Mouse (Mus musculus) heart, adult 11 months (tissue): ENCODE results near the gene B4galt3.

Source experiments
- DNase-seq: peaks from one replicate; pipeline ENCODE4 v3.0.0; 2022

The B4galt3 gene

GRCm38 (mm10) chr1:171269848-171270572 lies at the start of gene B4galt3:
Gene B4galt3 (plus strand): TSS chr1:171270328.
- peak; percentile 99 for DNase-seq

DNA sequence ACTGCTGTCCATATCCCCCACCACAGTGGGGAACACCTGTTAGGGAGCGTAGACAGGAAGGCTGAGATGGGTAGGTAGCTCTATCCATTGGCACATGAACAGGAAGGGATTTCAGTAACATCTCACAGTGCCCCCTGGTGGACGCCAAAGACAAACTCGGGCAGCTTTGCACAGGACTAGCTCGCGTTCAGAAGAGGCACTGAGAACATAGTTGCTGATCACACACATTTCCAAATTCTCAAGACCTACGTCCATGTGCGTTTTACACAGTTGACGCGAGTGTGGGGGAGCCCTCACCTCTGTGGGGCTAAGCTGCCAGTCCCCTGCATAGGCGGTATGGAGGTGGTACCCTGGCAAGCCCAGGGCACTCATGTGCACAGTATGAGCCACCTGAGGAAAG lies 49.3 kb upstream of the B4galt3 start:
- DNase-seq = peak; percentile 96

GRCm38 (mm10) chr1:171221281-171222193 lies 48.6 kb upstream of the B4galt3 start:
- no peak for DNase-seq

- DNase-seq = peak; percentile 100
Observed at GRCm38 (mm10) chr1:171222238-171223155, 47.6 kb upstream of the B4galt3 start, which contains the start of gene Tomm40l. Gene Tomm40l (minus strand): TSS chr1:171222514.

DNA sequence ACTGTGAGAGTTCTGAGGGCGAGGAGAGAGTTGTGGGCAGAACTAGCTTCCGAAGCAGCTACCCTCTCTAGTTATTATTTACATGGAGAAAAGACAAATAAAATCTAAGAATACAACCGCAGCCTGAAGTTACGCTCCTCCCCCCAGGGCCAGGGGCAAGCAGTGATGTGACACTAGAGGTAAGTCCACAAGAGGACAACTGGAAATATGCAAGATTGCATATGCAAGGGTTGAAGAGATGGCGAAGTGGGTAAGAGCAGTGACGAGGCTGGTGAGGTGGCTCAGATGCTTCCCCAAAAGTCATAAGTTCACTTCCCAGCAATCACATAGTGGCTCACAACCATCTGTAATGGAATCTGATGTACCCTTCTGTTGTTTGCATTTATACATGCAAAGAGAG lies 47.0 kb upstream of the B4galt3 start:
- no peak for DNase-seq

GRCm38 (mm10) chr1:171223796-171224195 lies 46.3 kb upstream of the B4galt3 start:
- peak; percentile 90 for DNase-seq

- DNase-seq = peak; percentile 85
Observed at GRCm38 (mm10) chr1:171224857-171225256, 45.3 kb upstream of the B4galt3 start, which contains the start of gene Apoa2. Gene Apoa2 (plus strand): TSS chr1:171225054.

DNA sequence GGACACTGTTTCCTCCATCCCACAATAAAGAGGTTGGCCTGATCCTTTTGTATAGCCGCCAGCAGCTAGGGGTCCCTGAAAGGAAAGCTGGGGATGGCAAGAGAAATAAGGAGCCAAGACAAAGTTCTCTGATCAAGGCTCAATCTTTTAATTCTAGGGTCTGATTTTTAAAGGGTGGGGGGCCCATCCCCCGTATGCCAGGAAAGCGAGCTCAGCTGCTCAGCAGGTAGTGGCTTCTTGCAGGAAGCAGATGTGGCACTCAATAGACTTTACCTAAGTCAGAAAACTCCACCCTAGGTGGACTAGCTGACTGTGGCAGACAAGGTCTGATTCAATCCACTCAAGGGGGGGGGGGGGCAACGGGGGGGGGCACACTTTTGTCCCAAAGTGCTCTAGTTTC lies 43.3 kb upstream of the B4galt3 start:
- DNase-seq = peak; percentile 70

DNA sequence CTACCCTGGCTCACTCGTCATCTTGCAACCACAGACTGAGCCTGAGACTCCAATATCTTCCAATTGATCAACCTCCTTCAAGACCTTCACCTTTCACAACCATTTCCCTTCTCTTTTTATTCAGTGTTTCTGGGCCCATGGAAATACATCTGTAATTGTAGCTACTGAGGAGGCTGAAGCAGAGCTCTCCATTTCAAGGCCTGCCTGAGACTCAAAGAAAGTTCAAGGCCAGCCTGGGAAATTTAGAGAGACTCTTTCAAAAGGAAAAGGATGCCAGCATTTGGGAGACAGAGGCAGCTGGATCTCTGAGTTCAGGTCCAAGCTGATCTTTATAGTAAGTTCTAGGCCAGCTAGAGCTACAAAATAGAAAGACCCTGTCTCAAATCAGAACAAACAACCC lies 42.2 kb upstream of the B4galt3 start:
- peak; percentile 67 for DNase-seq

DNA sequence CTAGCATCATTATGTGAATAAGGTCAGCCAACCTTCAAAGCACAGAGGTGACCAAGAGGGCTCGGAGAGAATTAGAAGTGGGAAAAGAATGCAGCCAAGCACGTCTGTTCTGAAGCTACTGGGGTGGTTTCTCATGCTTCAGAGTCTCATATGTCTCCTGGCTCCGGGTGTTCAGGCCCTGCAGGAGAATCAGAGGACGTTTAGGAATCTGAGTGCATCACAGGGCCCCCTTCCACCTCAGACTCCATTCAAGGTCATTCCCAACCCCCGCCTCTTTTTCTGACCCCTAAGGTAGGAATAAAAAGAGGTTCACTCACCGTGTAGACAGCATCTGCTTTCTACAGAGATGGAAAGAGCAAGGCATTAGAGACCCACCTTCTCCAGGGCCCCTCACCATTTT lies 40.4 kb upstream of the B4galt3 start:
- peak; percentile 74 for DNase-seq

GRCm38 (mm10) chr1:171230215-171230614 lies 39.9 kb upstream of the B4galt3 start:
- peak; percentile 77 for DNase-seq

- peak; percentile 82 for DNase-seq
Observed at GRCm38 (mm10) chr1:171231844-171232243, 38.3 kb upstream of the B4galt3 start.

DNA sequence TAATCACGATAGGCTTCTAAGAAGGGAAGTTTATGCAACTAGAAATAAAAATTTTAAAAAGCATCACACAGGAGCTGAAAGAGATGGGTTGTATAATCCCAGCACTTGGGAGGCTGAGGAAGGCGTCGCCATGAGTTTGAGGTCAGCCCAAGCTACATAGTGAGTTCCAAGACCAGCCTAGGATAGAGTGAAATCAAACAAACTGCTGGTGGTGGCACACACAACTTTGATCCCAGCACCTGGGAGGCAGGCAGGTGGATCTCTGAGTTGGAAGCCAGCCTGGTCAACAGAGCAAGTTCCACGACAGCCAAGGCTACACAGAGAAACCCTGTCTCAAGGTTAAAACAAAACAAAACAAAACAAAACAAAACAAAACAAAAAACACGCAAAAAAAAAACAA lies 37.8 kb upstream of the B4galt3 start:
- DNase-seq = peak; percentile 87

DNA sequence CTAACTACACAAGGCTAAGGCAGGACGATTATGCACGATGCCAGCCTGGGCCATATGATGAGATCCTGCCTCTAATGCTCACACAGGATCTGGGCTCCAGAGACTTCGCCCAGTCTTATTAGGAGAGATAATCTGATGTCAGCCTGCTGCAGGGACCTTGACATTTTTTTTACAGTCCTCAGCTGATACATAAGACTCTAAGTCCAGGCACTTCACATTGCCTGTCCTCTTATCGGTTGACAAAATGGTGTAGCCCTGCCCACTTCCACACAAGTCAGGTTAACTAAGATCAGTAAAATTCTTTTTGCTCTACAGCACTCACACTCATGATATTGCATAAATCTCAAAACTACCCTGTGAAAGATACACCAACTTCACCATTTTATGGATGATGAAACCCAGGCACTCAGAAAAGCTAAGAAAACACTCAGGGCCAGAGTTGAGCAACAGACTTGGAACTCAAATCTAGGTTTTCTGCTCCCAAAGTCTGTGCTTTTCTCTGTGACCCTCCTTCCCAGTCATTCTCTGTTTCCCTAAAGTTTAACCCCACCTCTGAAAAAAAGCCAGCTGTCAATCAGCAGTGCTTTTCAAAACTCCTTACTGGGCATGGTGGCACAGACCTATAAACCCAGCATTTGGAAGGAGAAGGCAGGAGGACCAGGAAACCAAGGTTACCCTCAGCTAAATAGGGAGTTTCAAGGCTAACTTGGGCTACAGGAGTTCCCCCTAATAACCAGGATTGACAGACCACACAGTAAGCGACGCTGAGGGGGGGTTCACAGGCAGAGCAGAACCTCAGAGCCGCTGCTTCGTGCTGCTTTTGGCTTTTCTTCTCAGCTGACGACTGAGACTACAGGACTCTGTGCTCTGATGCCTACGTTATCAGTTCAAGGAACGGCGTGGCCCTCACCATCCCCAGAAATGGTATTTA lies 37.1 kb upstream of the B4galt3 start:
- DNase-seq = no peak

DNA sequence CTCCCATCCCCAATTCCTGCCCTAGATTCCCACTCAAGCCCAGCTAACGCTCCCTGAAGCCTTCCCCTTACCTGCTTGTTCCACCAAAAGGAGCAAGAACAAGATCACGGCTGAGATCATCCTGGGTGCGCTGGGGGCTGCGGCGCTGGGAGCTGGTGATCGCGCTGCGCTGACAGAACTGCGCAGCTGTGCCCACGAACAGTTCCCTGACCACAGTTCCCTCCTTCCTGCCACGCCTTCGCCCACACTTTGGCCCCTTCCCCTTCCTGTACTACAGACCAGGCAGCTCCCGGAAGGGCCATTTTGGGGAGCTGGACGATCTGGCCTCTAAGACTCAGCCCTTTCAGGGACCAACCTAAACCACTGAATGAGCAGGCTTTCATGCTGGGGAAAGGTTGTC lies 36.0 kb upstream of the B4galt3 start, which contains the start of gene Fcer1g:
Gene Fcer1g (minus strand): TSS at position 240 of the 400 bp plus-strand sequence.
- peak; percentile 97 for DNase-seq

DNA sequence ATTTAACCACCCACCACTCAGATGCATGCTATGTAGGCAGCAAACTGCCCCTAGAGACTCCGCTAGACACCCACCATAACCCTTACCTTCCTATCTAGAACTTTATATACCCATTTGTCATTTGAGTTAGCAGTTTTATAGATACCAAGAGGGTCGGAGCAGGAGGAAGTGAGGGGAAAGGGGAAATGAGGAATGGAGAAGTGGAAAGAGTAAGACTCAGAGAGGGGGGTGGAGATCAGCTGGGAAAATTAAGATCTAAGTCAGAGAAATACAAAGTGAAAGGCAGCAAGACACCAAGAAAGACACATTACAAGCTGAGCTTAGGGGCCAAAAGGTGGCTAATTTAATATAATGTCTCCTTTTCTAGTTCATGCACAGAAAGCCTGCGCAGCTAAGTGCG lies 35.6 kb upstream of the B4galt3 start:
- no peak for DNase-seq

DNA sequence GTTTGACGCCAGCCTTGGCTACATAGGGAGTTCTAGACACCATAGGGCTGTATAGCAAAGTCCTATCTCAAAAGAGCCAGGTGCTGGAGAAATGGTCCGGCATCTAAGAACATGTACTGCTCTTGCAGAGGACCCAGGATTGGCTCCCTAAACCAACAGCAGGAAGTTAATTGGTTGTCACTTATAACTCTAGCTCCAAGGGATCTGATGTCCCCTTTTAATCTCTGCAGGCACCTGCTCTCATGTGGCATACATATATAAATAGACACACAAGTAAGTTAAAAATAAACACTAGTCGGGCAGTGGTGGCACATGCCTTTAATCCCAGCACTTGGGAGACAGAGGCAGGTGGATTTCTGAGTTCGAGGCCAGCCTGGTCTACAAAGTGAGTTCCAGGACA lies 34.3 kb upstream of the B4galt3 start:
- DNase-seq = peak; percentile 93

GRCm38 (mm10) chr1:171237438-171237837 lies 32.7 kb upstream of the B4galt3 start:
- no peak for DNase-seq

- peak; percentile 91 for DNase-seq
Observed at GRCm38 (mm10) chr1:171238463-171238862, 31.7 kb upstream of the B4galt3 start.

GRCm38 (mm10) chr1:171239992-171240744 lies 30.0 kb upstream of the B4galt3 start:
- DNase-seq = peak; percentile 97

DNA sequence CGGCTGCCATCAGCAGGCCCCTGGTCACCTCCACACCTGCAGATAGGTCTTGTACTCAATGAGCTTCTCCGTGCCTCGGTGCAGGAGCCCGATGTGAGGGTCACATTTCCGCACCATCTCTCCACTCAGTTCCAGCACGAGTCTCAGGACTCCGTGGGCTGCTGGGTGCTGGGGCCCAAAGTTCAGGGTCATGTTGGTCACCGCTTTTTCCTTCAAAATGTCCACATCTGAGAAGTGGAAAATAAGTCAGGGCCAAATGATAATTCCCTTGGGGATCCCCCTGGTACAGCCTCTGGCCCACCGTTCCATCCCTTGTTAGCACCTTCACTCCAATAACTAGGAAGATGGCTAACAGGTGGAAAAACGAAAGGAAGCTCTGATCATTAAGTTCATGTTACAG lies 29.2 kb upstream of the B4galt3 start:
- DNase-seq = no peak
